Mouse (Mus musculus) heart, embryonic 12.5 days (tissue): ENCODE data around the gene Pde10a. TPM values are rescaled to one million over a fixed set of nuclear protein-coding genes. Genes with fewer than 3 reads are reported as not detected.

Experiments
- ATAC-seq: fragments of 200-750 bp; cut with Nextera tagmentation; 2 replicates; pipeline ENCODE4 v1.8.0; 2017; ENCODE audit warnings: moderate TSS enrichment, moderate library complexity; ENCODE audit not compliant: insufficient number of reproducible peaks, low FRiP score
- H3K27ac ChIP-seq: fragments of 300-500 bp; sonication (generic); 2 replicates; pipeline ENCODE4 v1.5.1; 2016; ENCODE audit warnings: mild to moderate bottlenecking, moderate library complexity; ENCODE audit not compliant: poor library complexity, severe bottlenecking
- H3K27me3 ChIP-seq: fragments of 300-500 bp; sonication (generic); replicated peaks from 2 replicates; pipeline ENCODE4 v1.6.1; 2016; ENCODE audit warnings: mild to moderate bottlenecking, moderate library complexity
- H3K36me3 ChIP-seq: fragments of 300-500 bp; sonication (generic); 2 replicates; pipeline ENCODE4 v1.6.1; 2016; ENCODE audit warnings: mild to moderate bottlenecking, moderate library complexity
- H3K4me1 ChIP-seq: fragments of 300-500 bp; sonication (generic); replicated peaks from 2 replicates; pipeline ENCODE4 v1.6.1; 2016; ENCODE audit warnings: mild to moderate bottlenecking
- H3K4me2 ChIP-seq: fragments of 300-500 bp; sonication (generic); 2 replicates; pipeline ENCODE4 v1.6.1; 2016; ENCODE audit warnings: mild to moderate bottlenecking, moderate library complexity
- H3K4me3 ChIP-seq: fragments of 300-500 bp; sonication (generic); 2 replicates; pipeline ENCODE4 v1.5.1; 2016; ENCODE audit warnings: mild to moderate bottlenecking
- H3K9ac ChIP-seq: fragments of 300-500 bp; sonication (generic); 2 replicates; pipeline ENCODE4 v1.6.1; 2016; ENCODE audit warnings: mild to moderate bottlenecking, moderate library complexity
- H3K9me3 ChIP-seq: fragments of 300-500 bp; sonication (generic); replicated peaks from 2 replicates; pipeline ENCODE4 v1.6.1; 2016; ENCODE audit warnings: mild to moderate bottlenecking, moderate library complexity
- WGBS: fragments of 180-500 bp; shearing (Covaris S2); methylation state at CpG from one replicate; pipeline ENCODE4 v1.1.7; 2016; 5-methylcytosine and 5-hydroxymethylcytosine counted together
- polyA plus RNA-seq: library from polyadenylated mRNA; unstranded; fragments of >200 nt; fragmentation: Nextera tagmentation; extraction: Ambion mirVana; gene quantifications from 2 replicates; pipeline ENCODE4 v1.2.1, GENCODE M21; 2016

Pde10a gene
- polyA plus RNA-seq, 1 experiment from 2014 or later, result 1.4 TPM

GRCm38 (mm10) chr17:8642356-8642755, 117.2 kb downstream of the Pde10a start:
- WGBS, result 71% methylated on average over 3 of the region's 3 CpGs
- H3K36me3 ChIP-seq, result no peaks in the 10 kb centered on the region
- H3K27ac ChIP-seq, result no peak overlapping the region
- H3K9me3 ChIP-seq, result no peaks in the 10 kb centered on the region
- ATAC-seq, result no peak
- H3K27me3 ChIP-seq, result 0 out of 2 replicates have a peak, but pooled peaks cover 4% of the 10 kb centered on the region
- no peak overlapping the region for H3K4me3 ChIP-seq
- H3K9ac ChIP-seq, result no peak overlapping the region
- no peak overlapping the region for H3K4me2 ChIP-seq
- H3K4me1 ChIP-seq, result no peaks in the 10 kb centered on the region

GRCm38 (mm10) chr17:8647372-8647871, 122.2 kb downstream of the Pde10a start:
- no peaks in the 10 kb centered on the region for H3K36me3 ChIP-seq
- H3K9me3 ChIP-seq, result 0 out of 2 replicates have a peak, but pooled peaks cover 5% of the 10 kb centered on the region
- H3K27ac ChIP-seq, result no peak overlapping the region
- H3K9ac ChIP-seq, result no peak overlapping the region
- H3K4me2 ChIP-seq, result no peak overlapping the region
- no peak overlapping the region for H3K4me3 ChIP-seq
- no peaks in the 10 kb centered on the region for H3K4me1 ChIP-seq
- WGBS, result 67% methylated on average over 8 of the region's 8 CpGs
- no peak for ATAC-seq
- H3K27me3 ChIP-seq, result no peaks in the 10 kb centered on the region

- H3K4me3 ChIP-seq, result no peak overlapping the region
- no peaks in the 10 kb centered on the region for H3K36me3 ChIP-seq
- H3K4me2 ChIP-seq, result no peak overlapping the region
- no peak overlapping the region for H3K9ac ChIP-seq
- 0 out of 2 replicates have a peak, but pooled peaks cover 5% of the 10 kb centered on the region for H3K9me3 ChIP-seq
- 61% methylated on average over 3 of the region's 3 CpGs for WGBS
- H3K27ac ChIP-seq, result no peak overlapping the region
- H3K27me3 ChIP-seq, result no peaks in the 10 kb centered on the region
- ATAC-seq, result no peak
- H3K4me1 ChIP-seq, result no peaks in the 10 kb centered on the region
Measured at GRCm38 (mm10) chr17:8648310-8648709, 123.1 kb downstream of the Pde10a start.

GRCm38 (mm10) chr17:8652681-8653262, 127.6 kb downstream of the Pde10a start:
- Histone ChIP-seq H3K4me2 (no peak overlapping the region), H3K27ac (no peak overlapping the region), H3K27me3 (0 out of 2 replicates have a peak, but pooled peaks cover 2% of the 10 kb centered on the region), H3K4me3 (no peak overlapping the region), H3K4me1 (no peaks in the 10 kb centered on the region), H3K36me3 (no peaks in the 10 kb centered on the region), H3K9ac (no peak overlapping the region), H3K9me3 (0 out of 2 replicates have a peak, but pooled peaks cover 5% of the 10 kb centered on the region)
- WGBS, result 75% methylated on average over 3 of the region's 3 CpGs
- no peak for ATAC-seq

GRCm38 (mm10) chr17:8657661-8658060, 132.5 kb downstream of the Pde10a start:
- Histone ChIP-seq H3K9me3 (no peaks in the 10 kb centered on the region), H3K4me1 (no peaks in the 10 kb centered on the region), H3K27ac (no peak overlapping the region), H3K4me3 (no peak overlapping the region), H3K9ac (no peak overlapping the region), H3K36me3 (no peaks in the 10 kb centered on the region), H3K27me3 (peaks cover 16% of the 10 kb centered on the region; the same call in 1 of the 2 replicates), H3K4me2 (no peak overlapping the region)
- no peak for ATAC-seq
- WGBS, result 72% methylated on average over 9 of the region's 9 CpGs

- no peak overlapping the region for H3K4me3 ChIP-seq
- no peak for ATAC-seq
- H3K4me1 ChIP-seq, result no peaks in the 10 kb centered on the region
- no peak overlapping the region for H3K27ac ChIP-seq
- H3K27me3 ChIP-seq, result peaks cover 16% of the 10 kb centered on the region; the same call in 1 of the 2 replicates
- WGBS, result 67% methylated on average over 16 of the region's 16 CpGs
- H3K9me3 ChIP-seq, result no peaks in the 10 kb centered on the region
- no peak overlapping the region for H3K4me2 ChIP-seq
- no peaks in the 10 kb centered on the region for H3K36me3 ChIP-seq
- no peak overlapping the region for H3K9ac ChIP-seq
Measured at GRCm38 (mm10) chr17:8658751-8659454, 133.7 kb downstream of the Pde10a start.

GRCm38 (mm10) chr17:8666912-8667311, 141.7 kb downstream of the Pde10a start:
- Histone ChIP-seq H3K9me3 (0 out of 2 replicates have a peak, but pooled peaks cover 3% of the 10 kb centered on the region), H3K27ac (no peak overlapping the region), H3K4me2 (no peak overlapping the region), H3K4me1 (no peaks in the 10 kb centered on the region), H3K36me3 (no peaks in the 10 kb centered on the region), H3K9ac (no peak overlapping the region), H3K27me3 (peaks cover 2% of the 10 kb centered on the region; the same call in 1 of the 2 replicates), H3K4me3 (no peak overlapping the region)
- 61% methylated on average over 5 of the region's 5 CpGs for WGBS
- ATAC-seq, result no peak

- 72% methylated on average over 2 of the region's 2 CpGs for WGBS
- no peaks in the 10 kb centered on the region for H3K27me3 ChIP-seq
- H3K4me2 ChIP-seq, result no peak overlapping the region
- no peak overlapping the region for H3K27ac ChIP-seq
- no peak overlapping the region for H3K9ac ChIP-seq
- H3K4me1 ChIP-seq, result no peaks in the 10 kb centered on the region
- ATAC-seq, result no peak
- H3K9me3 ChIP-seq, result 0 out of 2 replicates have a peak, but pooled peaks cover 3% of the 10 kb centered on the region
- no peak overlapping the region for H3K4me3 ChIP-seq
- H3K36me3 ChIP-seq, result no peaks in the 10 kb centered on the region
Measured at GRCm38 (mm10) chr17:8674651-8675050, 149.5 kb downstream of the Pde10a start.

- Histone ChIP-seq H3K4me2 (no peak overlapping the region), H3K9ac (no peak overlapping the region), H3K4me3 (no peak overlapping the region), H3K27me3 (no peaks in the 10 kb centered on the region), H3K9me3 (peaks cover 4% of the 10 kb centered on the region; the same call in 1 of the 2 replicates), H3K27ac (no peak overlapping the region), H3K36me3 (no peaks in the 10 kb centered on the region), H3K4me1 (no peaks in the 10 kb centered on the region)
- 68% methylated on average over 7 of the region's 7 CpGs for WGBS
- ATAC-seq, result no peak
Measured at GRCm38 (mm10) chr17:8686356-8686755, 161.2 kb downstream of the Pde10a start.

- no peak for ATAC-seq
- Histone ChIP-seq H3K9ac (no peak overlapping the region), H3K36me3 (no peaks in the 10 kb centered on the region), H3K27me3 (no peaks in the 10 kb centered on the region), H3K9me3 (no peaks in the 10 kb centered on the region; the same call in 1 of the 2 replicates), H3K27ac (no peak overlapping the region), H3K4me3 (no peak overlapping the region), H3K4me2 (no peak overlapping the region), H3K4me1 (no peaks in the 10 kb centered on the region)
- WGBS, result 63% methylated on average over 3 of the region's 3 CpGs
Measured at GRCm38 (mm10) chr17:8688096-8688495, 162.9 kb downstream of the Pde10a start.

- H3K27ac ChIP-seq, result no peak overlapping the region
Measured at GRCm38 (mm10) chr17:8698265-8698664, 173.1 kb downstream of the Pde10a start.

More at GRCm38 (mm10) chr17:8698265-8698664, 173.1 kb downstream of the Pde10a start:
- no peak overlapping the region for H3K4me3 ChIP-seq
- peaks cover 6% of the 10 kb centered on the region for H3K9me3 ChIP-seq
- no peak for ATAC-seq
- H3K36me3 ChIP-seq, result no peaks in the 10 kb centered on the region
- no peaks in the 10 kb centered on the region for H3K4me1 ChIP-seq
- WGBS, result no CpG with 5 or more reads among the region's 1 CpGs
- H3K4me2 ChIP-seq, result no peak overlapping the region
- no peaks in the 10 kb centered on the region for H3K27me3 ChIP-seq
- H3K9ac ChIP-seq, result no peak overlapping the region
